Mouse (Mus musculus): ENCODE data around the gene C1ra. TPM values are rescaled to one million over a fixed set of nuclear protein-coding genes. Genes with fewer than 3 reads are reported as not detected.
"Not testable (repeated sequence)": the region's sequence is repeated elsewhere in the genome, so short reads cannot be mapped to it uniquely, and the experiment has no call there.

C1ra gene
- polyA plus RNA-seq, 1 experiment from 2014 or later, result 0.55 TPM

GRCm38 (mm10) chr6:124478874-124479572, 33.2 kb upstream of the C1ra start:
- H3K9me3 ChIP-seq (ENCODE audit: control insufficient read depth, low read length), result no peaks in the 10 kb centered on the region
- H3K4me3 ChIP-seq (ENCODE audit: control insufficient read depth in 1 of 2, insufficient read depth in 1 of 2, low read depth in 1 of 2, low read length in 2 of 2), result no peak overlapping the region
- H3K27me3 ChIP-seq (ENCODE audit: control insufficient read depth, insufficient read depth, low read length), result no peaks in the 10 kb centered on the region
- no peak overlapping the region for H3K9ac ChIP-seq (ENCODE audit: low read length)
- no peak for ATAC-seq (ENCODE audit: insufficient number of reproducible peaks, insufficient read depth, low FRiP score, low read depth)
- H3K4me1 ChIP-seq (ENCODE audit: control insufficient read depth in 2 of 2, insufficient read depth in 2 of 2, low read length in 2 of 2), result peaks cover 8 to 11% of the 10 kb centered on the region in 2 experiments
- 74% methylated on average over 3 of the region's 3 CpGs for WGBS
- no peaks in the 10 kb centered on the region for H3K36me3 ChIP-seq (ENCODE audit: control insufficient read depth, insufficient read depth, low read length)
- H3K4me2 ChIP-seq (ENCODE audit: low read length), result no peak overlapping the region
- no peak overlapping the region for H3K27ac ChIP-seq (replicated peaks in 1 of 2; ENCODE audit: control insufficient read depth in 1 of 2, insufficient read depth in 1 of 2, low read depth in 2 of 2, low read length in 2 of 2)

GRCm38 (mm10) chr6:124479573-124479930, 32.7 kb upstream of the C1ra start:
- no peaks in the 10 kb centered on the region for H3K9me3 ChIP-seq (ENCODE audit: control insufficient read depth, low read length)
- no peak overlapping the region for H3K27ac ChIP-seq (replicated peaks in 1 of 2; ENCODE audit: control insufficient read depth in 1 of 2, insufficient read depth in 1 of 2, low read depth in 2 of 2, low read length in 2 of 2)
- no peaks in the 10 kb centered on the region for H3K36me3 ChIP-seq (ENCODE audit: control insufficient read depth, insufficient read depth, low read length)
- H3K4me3 ChIP-seq (ENCODE audit: control insufficient read depth in 1 of 2, insufficient read depth in 1 of 2, low read depth in 1 of 2, low read length in 2 of 2), result no peak overlapping the region
- ATAC-seq (ENCODE audit: insufficient number of reproducible peaks, insufficient read depth, low FRiP score, low read depth), result no peak
- WGBS, result 83% methylated on average over 3 of the region's 3 CpGs
- no peaks in the 10 kb centered on the region for H3K27me3 ChIP-seq (ENCODE audit: control insufficient read depth, insufficient read depth, low read length)
- no peak overlapping the region for H3K4me2 ChIP-seq (ENCODE audit: low read length)
- H3K9ac ChIP-seq (ENCODE audit: low read length), result no peak overlapping the region
- H3K4me1 ChIP-seq (ENCODE audit: control insufficient read depth in 2 of 2, insufficient read depth in 2 of 2, low read length in 2 of 2), result peaks cover 8 to 11% of the 10 kb centered on the region in 2 experiments

GRCm38 (mm10) chr6:124480295-124480694, 31.9 kb upstream of the C1ra start:
- 50% methylated on average over 4 of the region's 4 CpGs for WGBS

GRCm38 (mm10) chr6:124481571-124481970, 30.6 kb upstream of the C1ra start:
- Histone ChIP-seq H3K27me3 (ENCODE audit: control insufficient read depth, insufficient read depth, low read length) (no peaks in the 10 kb centered on the region), H3K9me3 (ENCODE audit: control insufficient read depth, low read length) (no peaks in the 10 kb centered on the region), H3K36me3 (ENCODE audit: control insufficient read depth, insufficient read depth, low read length) (no peaks in the 10 kb centered on the region), H3K4me2 (ENCODE audit: low read length) (no peak overlapping the region), H3K4me3 (ENCODE audit: control insufficient read depth in 1 of 2, insufficient read depth in 1 of 2, low read depth in 1 of 2, low read length in 2 of 2) (no peak overlapping the region), H3K27ac (replicated peaks in 1 of 2; ENCODE audit: control insufficient read depth in 1 of 2, insufficient read depth in 1 of 2, low read depth in 2 of 2, low read length in 2 of 2) (no peak overlapping the region), H3K4me1 (ENCODE audit: control insufficient read depth in 2 of 2, insufficient read depth in 2 of 2, low read length in 2 of 2) (peaks cover 8 to 14% of the 10 kb centered on the region in 2 experiments), H3K9ac (ENCODE audit: low read length) (no peak overlapping the region)
- WGBS, result 24% methylated on average over 6 of the region's 6 CpGs
- ATAC-seq (ENCODE audit: insufficient number of reproducible peaks, insufficient read depth, low FRiP score, low read depth), result no peak

More at GRCm38 (mm10) chr6:124480295-124480694, 31.9 kb upstream of the C1ra start:
- Histone ChIP-seq H3K27ac (replicated peaks in 1 of 2; ENCODE audit: control insufficient read depth in 1 of 2, insufficient read depth in 1 of 2, low read depth in 2 of 2, low read length in 2 of 2) (no peak overlapping the region), H3K9ac (ENCODE audit: low read length) (no peak overlapping the region), H3K9me3 (ENCODE audit: control insufficient read depth, low read length) (no peaks in the 10 kb centered on the region), H3K27me3 (ENCODE audit: control insufficient read depth, insufficient read depth, low read length) (no peaks in the 10 kb centered on the region), H3K4me3 (ENCODE audit: control insufficient read depth in 1 of 2, insufficient read depth in 1 of 2, low read depth in 1 of 2, low read length in 2 of 2) (no peak overlapping the region), H3K4me2 (ENCODE audit: low read length) (no peak overlapping the region), H3K4me1 (ENCODE audit: control insufficient read depth in 2 of 2, insufficient read depth in 2 of 2, low read length in 2 of 2) (peaks cover 8 to 13% of the 10 kb centered on the region in 2 experiments), H3K36me3 (ENCODE audit: control insufficient read depth, insufficient read depth, low read length) (no peaks in the 10 kb centered on the region)
- no peak for ATAC-seq (ENCODE audit: insufficient number of reproducible peaks, insufficient read depth, low FRiP score, low read depth)

- not testable (repeated sequence) for H3K27ac ChIP-seq (replicated peaks in 1 of 2; ENCODE audit: control insufficient read depth in 1 of 2, insufficient read depth in 1 of 2, low read depth in 2 of 2, low read length in 2 of 2); H3K4me3 ChIP-seq (ENCODE audit: control insufficient read depth in 1 of 2, insufficient read depth in 1 of 2, low read depth in 1 of 2, low read length in 2 of 2); H3K9ac ChIP-seq (ENCODE audit: low read length); H3K4me1 ChIP-seq (ENCODE audit: control insufficient read depth in 2 of 2, insufficient read depth in 2 of 2, low read length in 2 of 2); ATAC-seq (ENCODE audit: insufficient number of reproducible peaks, insufficient read depth, low FRiP score, low read depth); H3K4me2 ChIP-seq (ENCODE audit: low read length); H3K36me3 ChIP-seq (ENCODE audit: control insufficient read depth, insufficient read depth, low read length); H3K27me3 ChIP-seq (ENCODE audit: control insufficient read depth, insufficient read depth, low read length); H3K9me3 ChIP-seq (ENCODE audit: control insufficient read depth, low read length)
- WGBS, result 84% methylated on average over 3 of the region's 3 CpGs
Measured at GRCm38 (mm10) chr6:124483831-124484230, 28.4 kb upstream of the C1ra start.

GRCm38 (mm10) chr6:124484851-124485250, 27.4 kb upstream of the C1ra start:
- Histone ChIP-seq H3K9ac (ENCODE audit: low read length) (no peak overlapping the region), H3K4me2 (ENCODE audit: low read length) (no peak overlapping the region), H3K9me3 (ENCODE audit: control insufficient read depth, low read length) (no peaks in the 10 kb centered on the region), H3K4me3 (ENCODE audit: control insufficient read depth in 1 of 2, insufficient read depth in 1 of 2, low read depth in 1 of 2, low read length in 2 of 2) (no peak overlapping the region), H3K4me1 (ENCODE audit: control insufficient read depth in 2 of 2, insufficient read depth in 2 of 2, low read length in 2 of 2) (peaks cover 0 to 3% of the 10 kb centered on the region in 2 experiments; a peak in 1 of 4 replicates), H3K27ac (replicated peaks in 1 of 2; ENCODE audit: control insufficient read depth in 1 of 2, insufficient read depth in 1 of 2, low read depth in 2 of 2, low read length in 2 of 2) (no peak overlapping the region), H3K36me3 (ENCODE audit: control insufficient read depth, insufficient read depth, low read length) (no peaks in the 10 kb centered on the region), H3K27me3 (ENCODE audit: control insufficient read depth, insufficient read depth, low read length) (no peaks in the 10 kb centered on the region)
- no peak for ATAC-seq (ENCODE audit: insufficient number of reproducible peaks, insufficient read depth, low FRiP score, low read depth)
- WGBS, result 84% methylated on average over 7 of the region's 7 CpGs

GRCm38 (mm10) chr6:124485414-124486144, 26.6 kb upstream of the C1ra start:
- Histone ChIP-seq H3K9me3 (ENCODE audit: control insufficient read depth, low read length) (no peaks in the 10 kb centered on the region), H3K4me2 (ENCODE audit: low read length) (peak overlapping the region; percentile 53)

More at GRCm38 (mm10) chr6:124485414-124486144, 26.6 kb upstream of the C1ra start:
- 0 out of 2 replicates have a peak overlapping the region, but pooled peaks have one; percentile 16 for H3K9ac ChIP-seq (ENCODE audit: low read length)
- peaks cover 0 to 3% of the 10 kb centered on the region in 2 experiments; a peak in 1 of 4 replicates for H3K4me1 ChIP-seq (ENCODE audit: control insufficient read depth in 2 of 2, insufficient read depth in 2 of 2, low read length in 2 of 2)
- 27% methylated on average over 21 of the region's 21 CpGs for WGBS
- H3K4me3 ChIP-seq (ENCODE audit: control insufficient read depth in 1 of 2, insufficient read depth in 1 of 2, low read depth in 1 of 2, low read length in 2 of 2), result 0 out of 4 replicates have a peak overlapping the region, but pooled peaks of 1 of the 2 experiments have one; percentile 13
- no peaks in the 10 kb centered on the region for H3K36me3 ChIP-seq (ENCODE audit: control insufficient read depth, insufficient read depth, low read length)
- no peak overlapping the region for H3K27ac ChIP-seq (replicated peaks in 1 of 2; ENCODE audit: control insufficient read depth in 1 of 2, insufficient read depth in 1 of 2, low read depth in 2 of 2, low read length in 2 of 2)
- H3K27me3 ChIP-seq (ENCODE audit: control insufficient read depth, insufficient read depth, low read length), result no peaks in the 10 kb centered on the region
- ATAC-seq (ENCODE audit: insufficient number of reproducible peaks, insufficient read depth, low FRiP score, low read depth), result no peak

All from heart, embryonic 14.5 days (tissue).